Mouse (Mus musculus) heart, embryonic 14.5 days (tissue): ENCODE measurements at regions not wholly inside any gene's neighbourhood (a gene's known extent, or its start where the extent isn't known, plus 50 kb on each side); places are given as distances from the start of the nearest gene placed in this dataset.

Source experiments
- ATAC-seq: fragments of 200-750 bp; cut with Nextera tagmentation; 2 replicates; pipeline ENCODE4 v1.8.0; 2017; ENCODE audit warnings: low read depth, moderate TSS enrichment; ENCODE audit not compliant: insufficient number of reproducible peaks, insufficient read depth, low FRiP score
- H3K27ac ChIP-seq, 2 experiments: fragments of 200-500 bp in 1 of 2; fragments of 300-500 bp in 1 of 2; sonication (generic) in 1 of 2; replicated peaks in 1 of 2; 2 replicates each; pipeline ENCODE4 v1.5.1; 2012 to 2014; ENCODE audit warnings: low read depth in 2 of 2, low read length in 2 of 2, control low read depth in 1 of 2, mild to moderate bottlenecking in 1 of 2, mixed read lengths in 1 of 2; ENCODE audit not compliant: control insufficient read depth in 1 of 2, insufficient read depth in 1 of 2
- H3K27me3 ChIP-seq: fragments of 300-500 bp; sonication (generic); 2 replicates; pipeline ENCODE4 v1.6.1; 2014; ENCODE audit warnings: mild to moderate bottlenecking, low read length, control low read depth; ENCODE audit not compliant: control insufficient read depth, insufficient read depth
- H3K36me3 ChIP-seq: fragments of 300-500 bp; sonication (generic); 2 replicates; pipeline ENCODE4 v1.6.1; 2014; ENCODE audit warnings: mild to moderate bottlenecking, control low read depth, low read length, mixed read lengths; ENCODE audit not compliant: control insufficient read depth, insufficient read depth
- H3K4me1 ChIP-seq, 2 experiments: fragments of 200-500 bp in 1 of 2; fragments of 300-500 bp in 1 of 2; sonication (generic) in 1 of 2; 2 replicates each; pipeline ENCODE4 v1.6.1; 2012 to 2014; ENCODE audit warnings: low read length in 2 of 2, control low read depth in 1 of 2, mixed read lengths in 1 of 2; ENCODE audit not compliant: control insufficient read depth in 2 of 2, insufficient read depth in 2 of 2
- H3K4me2 ChIP-seq: fragments of 300-500 bp; sonication (generic); 2 replicates; pipeline ENCODE4 v1.6.1; 2014; ENCODE audit warnings: mild to moderate bottlenecking, low read length
- H3K4me3 ChIP-seq, 2 experiments: fragments of 200-500 bp in 1 of 2; fragments of 300-500 bp in 1 of 2; sonication (generic) in 1 of 2; 2 replicates each; pipeline ENCODE4 v1.5.1; 2012 to 2014; ENCODE audit warnings: low read length in 2 of 2, mild to moderate bottlenecking in 2 of 2, control low read depth in 1 of 2, low read depth in 1 of 2, moderate library complexity in 1 of 2; ENCODE audit not compliant: control insufficient read depth in 1 of 2, insufficient read depth in 1 of 2
- H3K9ac ChIP-seq: fragments of 300-500 bp; sonication (generic); 2 replicates; pipeline ENCODE4 v1.6.1; 2014; ENCODE audit warnings: mild to moderate bottlenecking, low read length
- H3K9me3 ChIP-seq: fragments of 300-500 bp; sonication (generic); 2 replicates; pipeline ENCODE4 v1.6.1; 2016; ENCODE audit warnings: low read length, control low read depth; ENCODE audit not compliant: control insufficient read depth
- WGBS: fragments of 180-500 bp; shearing (Covaris S2); extraction: QIAGEN DNeasy Blood & Tissue Kit; methylation state at CpG from one replicate; pipeline ENCODE4 v1.1.7; 2014; 5-methylcytosine and 5-hydroxymethylcytosine counted together

GRCm38 (mm10) chr15:62272755-62273154 lies 1349.9 kb upstream of the A1bg start:
- no peak for ATAC-seq
- no peak overlapping the region for H3K4me3 ChIP-seq
- no peaks in the 10 kb centered on the region for H3K4me1 ChIP-seq
- H3K36me3 ChIP-seq: no peaks in the 10 kb centered on the region
- H3K9me3 ChIP-seq: no peaks in the 10 kb centered on the region
- H3K27ac ChIP-seq: no peak overlapping the region
- H3K4me2 ChIP-seq: no peak overlapping the region
- H3K9ac ChIP-seq: no peak overlapping the region
- 87% methylated on average over 2 of the region's 2 CpGs for WGBS
- H3K27me3 ChIP-seq: no peaks in the 10 kb centered on the region

- ATAC-seq: no peak
- Histone ChIP-seq H3K27me3 (no peaks in the 10 kb centered on the region), H3K9me3 (no peaks in the 10 kb centered on the region), H3K4me1 (no peaks in the 10 kb centered on the region), H3K4me3 (no peak overlapping the region), H3K36me3 (no peaks in the 10 kb centered on the region), H3K27ac (no peak overlapping the region), H3K9ac (no peak overlapping the region), H3K4me2 (no peak overlapping the region)
- WGBS: 79% methylated on average over 2 of the region's 2 CpGs
Observed at GRCm38 (mm10) chr15:62271428-62271827, 1348.6 kb upstream of the A1bg start.

DNA sequence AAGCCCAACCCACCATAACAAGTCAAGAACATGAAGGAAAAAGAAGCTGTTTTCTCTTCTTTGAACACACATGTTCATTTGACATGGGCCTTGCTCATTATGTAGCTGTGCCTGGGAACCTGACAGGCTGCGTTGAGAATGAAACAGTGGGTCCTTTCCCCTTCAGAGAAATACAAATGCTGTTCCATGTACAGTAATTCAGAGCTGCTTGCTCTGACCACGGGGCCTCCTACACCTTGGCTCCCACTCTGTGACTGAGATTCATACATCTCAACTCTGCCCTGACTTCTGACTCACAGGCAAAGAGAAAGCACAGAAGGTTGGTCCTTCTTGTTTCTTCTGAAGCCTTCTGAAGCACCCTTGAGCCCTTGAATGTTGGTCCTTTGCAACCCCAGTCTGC lies 1345.4 kb upstream of the A1bg start:
- H3K9ac ChIP-seq: no peak overlapping the region
- no peak overlapping the region for H3K4me3 ChIP-seq
- no peaks in the 10 kb centered on the region for H3K4me1 ChIP-seq
- no peaks in the 10 kb centered on the region for H3K36me3 ChIP-seq
- no peak overlapping the region for H3K4me2 ChIP-seq
- 79% methylated on average over 2 of the region's 2 CpGs for WGBS
- ATAC-seq: no peak
- H3K27ac ChIP-seq: no peak overlapping the region
- H3K9me3 ChIP-seq: no peaks in the 10 kb centered on the region
- H3K27me3 ChIP-seq: no peaks in the 10 kb centered on the region

- Histone ChIP-seq H3K4me3 (no peak overlapping the region), H3K27ac (no peak overlapping the region), H3K36me3 (no peaks in the 10 kb centered on the region), H3K4me1 (no peaks in the 10 kb centered on the region; a peak in 1 of 4 replicates), H3K4me2 (no peak overlapping the region), H3K9ac (no peak overlapping the region), H3K9me3 (no peaks in the 10 kb centered on the region), H3K27me3 (no peaks in the 10 kb centered on the region)
- ATAC-seq: no peak
- WGBS: 92% methylated on average over 6 of the region's 6 CpGs
Observed at GRCm38 (mm10) chr15:62267536-62267935, 1344.7 kb upstream of the A1bg start.

- H3K4me3 ChIP-seq: no peak overlapping the region
- H3K9me3 ChIP-seq: no peaks in the 10 kb centered on the region
- H3K4me1 ChIP-seq: peaks cover 3 to 8% of the 10 kb centered on the region in 2 experiments; a peak in 3 of 4 replicates
- H3K27me3 ChIP-seq: no peaks in the 10 kb centered on the region
- ATAC-seq: no peak
- H3K27ac ChIP-seq: no peak overlapping the region
- H3K36me3 ChIP-seq: no peaks in the 10 kb centered on the region
- WGBS: 90% methylated on average over 6 of the region's 6 CpGs
- H3K4me2 ChIP-seq: no peak overlapping the region
- H3K9ac ChIP-seq: no peak overlapping the region
Observed at GRCm38 (mm10) chr15:62266025-62266424, 1343.2 kb upstream of the A1bg start.

DNA sequence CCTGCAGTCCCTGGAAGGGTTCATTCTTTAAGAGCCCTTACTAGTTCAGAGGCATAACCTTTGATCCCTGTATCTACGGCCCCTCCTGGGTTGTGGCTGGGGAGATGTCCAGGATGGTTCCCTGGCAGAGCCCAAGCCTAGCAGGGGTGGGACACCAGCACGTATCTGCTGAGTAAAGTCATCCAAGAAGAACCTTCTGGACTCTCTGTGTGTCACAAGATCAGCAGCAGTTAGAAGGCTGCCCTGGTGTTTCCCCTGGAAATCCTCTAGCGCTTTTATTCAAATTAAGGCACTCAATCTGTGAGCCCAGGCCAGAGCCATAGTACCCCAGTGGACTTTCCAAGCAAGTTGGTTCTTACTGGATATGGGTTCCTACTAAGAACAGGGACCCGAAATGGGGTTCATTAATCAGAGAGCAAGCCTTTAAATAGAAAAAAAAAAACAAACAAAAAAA lies 1342.7 kb upstream of the A1bg start:
- no peaks in the 10 kb centered on the region for H3K9me3 ChIP-seq
- peaks cover 3 to 8% of the 10 kb centered on the region in 2 experiments; a peak in 3 of 4 replicates for H3K4me1 ChIP-seq
- WGBS: 68% methylated on average over 4 of the region's 4 CpGs
- no peak overlapping the region for H3K4me3 ChIP-seq
- no peak for ATAC-seq
- no peak overlapping the region for H3K4me2 ChIP-seq
- no peak overlapping the region for H3K9ac ChIP-seq
- H3K27ac ChIP-seq: no peak overlapping the region
- no peaks in the 10 kb centered on the region for H3K36me3 ChIP-seq
- H3K27me3 ChIP-seq: no peaks in the 10 kb centered on the region

DNA sequence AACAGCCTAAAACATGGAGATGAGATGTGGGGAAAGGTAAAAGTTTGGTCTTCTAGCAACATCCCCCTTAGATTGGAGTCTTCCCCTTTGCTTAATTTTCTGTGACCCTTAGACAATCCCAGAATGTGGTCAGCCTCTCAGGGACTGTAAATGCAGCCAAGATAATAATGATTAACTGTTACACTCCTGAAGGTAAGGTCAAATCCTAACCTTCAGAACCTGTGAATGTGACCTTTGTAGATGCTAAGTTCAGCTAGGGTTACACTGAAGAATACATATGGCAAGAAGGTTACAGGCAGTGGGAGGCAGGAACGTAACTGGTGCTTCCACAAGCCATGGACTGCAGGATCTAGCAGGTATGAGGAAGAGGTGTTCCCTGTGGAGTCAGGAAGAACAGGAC lies 1342.2 kb upstream of the A1bg start:
- no peaks in the 10 kb centered on the region for H3K9me3 ChIP-seq
- ATAC-seq: no peak
- 81% methylated on average over 1 of the region's 1 CpGs for WGBS

GRCm38 (mm10) chr15:62264183-62264582 lies 1341.4 kb upstream of the A1bg start:
- Histone ChIP-seq H3K27me3 (no peaks in the 10 kb centered on the region), H3K9me3 (no peaks in the 10 kb centered on the region), H3K4me1 (peaks cover 3 to 8% of the 10 kb centered on the region in 2 experiments; a peak in 3 of 4 replicates), H3K36me3 (no peaks in the 10 kb centered on the region), H3K4me3 (no peak overlapping the region), H3K4me2 (no peak overlapping the region), H3K9ac (no peak overlapping the region), H3K27ac (no peak overlapping the region)
- ATAC-seq: no peak
- WGBS: 90% methylated on average over 1 of the region's 1 CpGs

More for the DNA sequence above, 1342.2 kb upstream of the A1bg start:
- H3K27me3 ChIP-seq: no peaks in the 10 kb centered on the region
- H3K27ac ChIP-seq: no peak overlapping the region
- peaks cover 3 to 8% of the 10 kb centered on the region in 2 experiments; a peak in 3 of 4 replicates for H3K4me1 ChIP-seq
- no peaks in the 10 kb centered on the region for H3K36me3 ChIP-seq
- no peak overlapping the region for H3K4me2 ChIP-seq
- H3K9ac ChIP-seq: no peak overlapping the region
- H3K4me3 ChIP-seq: no peak overlapping the region
